Mouse (Mus musculus) neural tube, embryonic 15.5 days (tissue): ENCODE measurements around the gene Rtl10. TPM values are rescaled to one million over a fixed set of nuclear protein-coding genes. Genes with fewer than 3 reads are reported as not detected.

Experiments used
- ATAC-seq: fragments of 200-750 bp; cut with Nextera tagmentation; 2 replicates; pipeline ENCODE4 v1.8.0; 2017; ENCODE audit warnings: mild to moderate bottlenecking, moderate TSS enrichment, moderate library complexity; ENCODE audit not compliant: low FRiP score
- H3K27ac ChIP-seq: fragments of 300-500 bp; sonication (generic); replicated peaks from 2 replicates; pipeline ENCODE4 v1.5.1; 2015; ENCODE audit warnings: mild to moderate bottlenecking, inconsistent platforms
- H3K27me3 ChIP-seq: fragments of 300-500 bp; sonication (generic); replicated peaks from 2 replicates; pipeline ENCODE4 v1.6.1; 2015; ENCODE audit warnings: inconsistent platforms
- H3K36me3 ChIP-seq: fragments of 300-500 bp; sonication (generic); 2 replicates; pipeline ENCODE4 v1.6.1; 2015; ENCODE audit warnings: inconsistent platforms
- H3K4me1 ChIP-seq: fragments of 300-500 bp; sonication (generic); 2 replicates; pipeline ENCODE4 v1.6.1; 2015; ENCODE audit warnings: inconsistent platforms
- H3K4me2 ChIP-seq: fragments of 300-500 bp; sonication (generic); 2 replicates; pipeline ENCODE4 v1.6.1; 2015; ENCODE audit warnings: inconsistent platforms, mild to moderate bottlenecking, moderate library complexity
- H3K4me3 ChIP-seq: fragments of 300-500 bp; sonication (generic); replicated peaks from 2 replicates; pipeline ENCODE4 v1.5.1; 2015; ENCODE audit warnings: mild to moderate bottlenecking, inconsistent platforms
- H3K9ac ChIP-seq: fragments of 300-500 bp; sonication (generic); replicated peaks from 2 replicates; pipeline ENCODE4 v1.6.1; 2015; ENCODE audit warnings: mild to moderate bottlenecking, inconsistent platforms
- H3K9me3 ChIP-seq: fragments of 300-500 bp; sonication (generic); replicated peaks from 2 replicates; pipeline ENCODE4 v1.6.1; 2016; ENCODE audit warnings: inconsistent platforms
- WGBS: fragments of 180-500 bp; shearing (Covaris S2); methylation state at CpG from one replicate; pipeline ENCODE4 v1.1.7; 2015; ENCODE audit warnings: mixed read lengths; 5-methylcytosine and 5-hydroxymethylcytosine counted together
- polyA plus RNA-seq: library from polyadenylated mRNA; unstranded; fragments of >200 nt; fragmentation: Nextera tagmentation; extraction: Ambion mirVana; gene quantifications from 2 replicates; pipeline ENCODE4 v1.2.1, GENCODE M21; 2015

Gene Rtl10
- polyA plus RNA-seq, 1 experiment from 2014 or later, result 3.1 TPM

DNA sequence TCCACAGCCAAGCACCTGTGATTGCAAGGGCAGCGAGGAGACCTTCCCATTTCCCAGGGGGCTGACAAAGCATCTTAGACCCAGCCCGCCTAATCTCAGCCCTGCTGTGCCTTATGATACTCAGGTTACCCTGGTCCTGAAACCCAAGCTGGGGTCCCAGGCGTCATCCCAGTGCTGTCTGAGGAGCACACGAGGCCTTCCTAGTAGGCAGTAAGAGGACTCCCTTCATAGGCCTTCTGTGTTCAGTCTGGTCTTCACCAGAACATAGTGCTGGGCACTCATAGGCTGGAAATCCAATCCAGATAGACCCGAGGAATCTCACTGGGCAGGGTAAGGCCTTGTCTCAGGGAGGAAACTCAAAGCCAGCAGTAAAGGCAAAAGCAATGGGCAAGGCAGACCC, 14.9 kb upstream of the Rtl10 start:
- Histone ChIP-seq H3K9ac (no peak overlapping the region), H3K4me1 (peaks cover 6% of the 10 kb centered on the region; the same call in 1 of the 2 replicates), H3K4me2 (no peak overlapping the region), H3K4me3 (no peak overlapping the region), H3K9me3 (no peaks in the 10 kb centered on the region), H3K27ac (no peak overlapping the region), H3K36me3 (no peaks in the 10 kb centered on the region), H3K27me3 (no peaks in the 10 kb centered on the region)
- ATAC-seq, result no peak
- 67% methylated on average over 5 of the region's 5 CpGs for WGBS

DNA sequence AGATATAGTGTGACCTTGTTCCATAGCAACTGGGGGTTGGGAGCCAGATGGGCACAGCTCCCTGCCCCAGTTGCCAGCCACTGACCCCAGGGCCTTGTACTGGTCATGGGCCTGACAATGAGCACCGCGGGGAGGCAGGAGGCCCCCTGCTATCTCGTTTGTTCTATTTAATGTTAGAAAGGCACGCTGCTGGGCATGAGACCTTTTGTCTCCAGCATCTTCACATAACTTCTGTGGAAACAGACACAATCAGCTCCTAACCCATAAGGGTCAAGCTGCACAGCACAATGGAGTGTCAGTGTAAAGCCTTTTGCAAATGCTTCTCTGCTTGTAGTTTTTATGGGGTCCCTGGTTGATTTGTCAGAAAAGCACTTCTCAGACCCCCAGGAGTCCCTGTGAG, 14.3 kb upstream of the Rtl10 start:
- H3K4me1 ChIP-seq, result peaks cover 6% of the 10 kb centered on the region; the same call in 1 of the 2 replicates
- WGBS, result 10% methylated on average over 4 of the region's 4 CpGs

DNA sequence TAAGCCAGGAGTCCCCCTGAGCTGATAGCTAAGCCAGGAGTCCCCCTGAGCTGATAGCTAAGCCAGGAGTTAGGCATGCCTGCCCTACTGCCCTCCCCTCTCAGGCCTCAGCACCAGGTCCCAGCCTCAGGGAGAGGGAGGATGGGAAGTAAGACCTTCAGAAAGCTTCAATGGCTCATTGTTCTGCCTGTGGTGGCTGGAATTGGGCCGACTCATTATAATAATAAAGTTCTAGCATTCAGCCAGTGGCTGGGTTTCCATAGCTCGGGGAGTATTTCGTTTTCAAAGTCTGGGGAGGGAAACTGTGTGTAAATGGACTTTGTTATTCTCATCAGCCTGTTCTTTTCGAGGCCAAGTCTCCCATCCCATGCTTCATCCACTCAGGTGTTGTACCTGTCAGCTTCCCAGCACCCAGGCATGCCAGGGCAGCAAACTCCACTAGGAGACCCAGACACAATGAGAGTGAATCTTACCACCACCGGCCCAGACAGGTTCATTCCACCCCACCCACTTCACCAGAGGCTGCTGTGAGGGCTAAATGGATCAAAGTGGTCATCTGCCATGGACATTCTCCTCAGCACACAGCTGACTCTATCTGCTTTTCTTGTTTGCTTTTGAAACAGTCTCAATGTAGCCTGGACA, 13.8 kb upstream of the Rtl10 start:
- ATAC-seq, result no peak

More for the DNA sequence above, 14.3 kb upstream of the Rtl10 start:
- Histone ChIP-seq H3K9ac (no peak overlapping the region), H3K27me3 (no peaks in the 10 kb centered on the region), H3K27ac (no peak overlapping the region), H3K36me3 (no peaks in the 10 kb centered on the region), H3K4me3 (no peak overlapping the region), H3K9me3 (no peaks in the 10 kb centered on the region), H3K4me2 (no peak overlapping the region)
- ATAC-seq, result no peak

DNA sequence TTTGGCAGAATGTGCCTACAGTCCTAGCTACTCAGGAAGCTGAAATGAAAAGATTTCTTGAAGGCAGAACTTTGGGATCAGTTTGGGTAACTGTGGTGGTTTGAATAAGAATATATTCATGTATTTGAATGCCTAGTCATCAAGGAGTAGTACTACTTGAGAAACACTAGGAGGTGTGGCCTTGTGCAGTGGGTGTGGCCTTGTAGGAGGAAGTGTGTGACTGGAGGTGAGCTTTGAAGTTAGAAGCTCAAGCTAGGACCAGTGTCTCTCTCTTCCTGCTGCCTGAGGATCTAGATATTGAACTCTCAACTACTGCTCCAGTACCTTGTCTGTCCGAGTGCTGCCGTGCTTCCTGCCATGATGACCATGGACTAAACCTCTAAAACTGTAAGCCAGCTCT, 12.6 kb upstream of the Rtl10 start:
- Histone ChIP-seq H3K4me1 (peaks cover 6% of the 10 kb centered on the region; the same call in 1 of the 2 replicates), H3K4me2 (no peak overlapping the region), H3K9ac (no peak overlapping the region), H3K4me3 (no peak overlapping the region), H3K27me3 (no peaks in the 10 kb centered on the region), H3K9me3 (no peaks in the 10 kb centered on the region), H3K27ac (no peak overlapping the region), H3K36me3 (no peaks in the 10 kb centered on the region)
- WGBS, result 100% methylated on average over 2 of the region's 2 CpGs
- ATAC-seq, result no peak

More for the DNA sequence above, 13.8 kb upstream of the Rtl10 start:
- Histone ChIP-seq H3K36me3 (no peaks in the 10 kb centered on the region), H3K27ac (no peak overlapping the region), H3K4me2 (no peak overlapping the region), H3K27me3 (no peaks in the 10 kb centered on the region), H3K9me3 (no peaks in the 10 kb centered on the region), H3K9ac (no peak overlapping the region), H3K4me3 (no peak overlapping the region), H3K4me1 (peaks cover 6% of the 10 kb centered on the region; the same call in 1 of the 2 replicates)
- WGBS, result 32% methylated on average over 5 of the region's 5 CpGs

DNA sequence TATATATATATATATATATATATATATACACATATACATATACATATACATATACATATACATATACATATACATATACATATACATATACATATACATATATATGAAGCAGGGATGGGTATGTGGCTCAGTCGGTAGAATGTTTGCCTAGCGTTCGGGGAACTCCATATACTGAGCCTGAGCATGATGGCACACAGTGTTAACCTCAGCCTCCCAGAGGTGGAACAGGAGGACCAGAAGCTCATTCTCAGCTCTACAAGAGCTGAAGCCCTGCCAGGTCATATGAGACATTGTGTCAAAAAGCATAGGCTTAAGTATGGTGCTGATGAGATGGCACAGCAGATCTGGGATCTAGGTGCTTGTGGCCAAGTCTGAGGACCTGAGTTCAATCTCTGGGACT, 8.4 kb upstream of the Rtl10 start:
- no peaks in the 10 kb centered on the region for H3K9me3 ChIP-seq
- no peak overlapping the region for H3K4me2 ChIP-seq
- no peaks in the 10 kb centered on the region for H3K27me3 ChIP-seq
- ATAC-seq, result no peak
- H3K4me1 ChIP-seq, result no peaks in the 10 kb centered on the region
- H3K36me3 ChIP-seq, result no peaks in the 10 kb centered on the region
- no peak overlapping the region for H3K27ac ChIP-seq
- WGBS, result 97% methylated on average over 3 of the region's 3 CpGs
- no peak overlapping the region for H3K9ac ChIP-seq
- H3K4me3 ChIP-seq, result no peak overlapping the region

DNA sequence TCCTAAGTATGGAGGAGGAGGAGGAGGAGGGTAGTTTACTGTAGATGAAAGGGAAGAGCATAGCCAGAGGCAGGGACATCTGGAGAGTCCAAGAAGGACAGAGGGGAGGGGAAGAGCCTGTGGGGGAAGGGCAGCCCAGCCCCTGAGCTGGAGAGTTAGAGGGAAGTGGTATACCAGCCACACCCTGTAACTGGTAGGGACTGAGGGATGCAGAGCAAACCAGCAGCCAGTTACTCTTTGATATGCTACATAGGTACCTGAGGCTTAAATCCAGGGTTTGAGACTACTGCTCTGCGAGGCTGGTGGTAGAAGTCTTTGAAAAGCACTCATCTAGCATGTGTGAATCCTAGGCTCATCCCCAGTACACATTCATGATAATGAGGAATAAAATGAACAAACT, 7.8 kb upstream of the Rtl10 start:
- Histone ChIP-seq H3K9ac (no peak overlapping the region), H3K4me2 (no peak overlapping the region), H3K4me1 (no peaks in the 10 kb centered on the region), H3K9me3 (no peaks in the 10 kb centered on the region), H3K36me3 (no peaks in the 10 kb centered on the region), H3K27me3 (no peaks in the 10 kb centered on the region), H3K4me3 (no peak overlapping the region), H3K27ac (no peak overlapping the region)
- WGBS, result 53% methylated on average over 1 of the region's 1 CpGs
- ATAC-seq, result no peak

DNA sequence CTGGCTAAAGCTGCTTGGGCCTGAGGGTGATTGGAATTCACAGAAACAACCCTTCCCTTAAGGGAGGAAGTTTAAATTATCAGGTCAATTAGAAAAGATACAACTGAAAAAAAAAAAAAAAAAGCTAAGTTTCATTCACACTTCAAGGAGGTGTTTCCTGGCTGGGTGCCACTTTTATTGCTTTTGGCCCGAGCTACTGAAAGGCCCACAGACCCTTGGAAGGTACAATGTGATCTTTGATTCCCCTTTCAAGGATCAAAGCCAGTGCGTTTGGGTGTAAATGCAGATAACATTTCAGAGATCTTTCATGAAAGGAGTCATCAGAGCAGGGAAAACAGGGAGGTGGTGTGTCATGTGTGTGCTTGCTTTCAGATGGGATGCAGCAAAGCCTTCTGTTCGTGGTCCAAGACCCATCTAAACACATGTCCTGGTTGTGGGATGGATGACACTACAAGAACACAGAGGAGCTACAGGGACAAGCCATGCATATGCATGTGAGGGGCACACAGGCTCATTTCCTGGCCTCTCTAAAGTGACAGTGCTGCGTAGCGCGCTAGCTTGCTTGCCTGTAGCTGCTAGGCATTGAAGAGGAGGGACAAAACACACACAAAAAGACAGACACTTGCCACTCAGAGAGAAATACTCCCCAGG, 711 bp upstream of the Rtl10 start:
- WGBS, result 4% methylated on average over 6 of the region's 6 CpGs
- no peaks in the 10 kb centered on the region for H3K27me3 ChIP-seq
- peaks cover 30% of the 10 kb centered on the region for H3K4me1 ChIP-seq
- H3K4me3 ChIP-seq, result peak overlapping the region; percentile 75
- H3K9me3 ChIP-seq, result no peaks in the 10 kb centered on the region
- H3K9ac ChIP-seq, result peak overlapping the region; percentile 82
- peak overlapping the region; percentile 89 for H3K4me2 ChIP-seq
- H3K27ac ChIP-seq, result peak overlapping the region; percentile 94
- ATAC-seq, result peak; percentile 72
- peaks cover 15% of the 10 kb centered on the region for H3K36me3 ChIP-seq

DNA sequence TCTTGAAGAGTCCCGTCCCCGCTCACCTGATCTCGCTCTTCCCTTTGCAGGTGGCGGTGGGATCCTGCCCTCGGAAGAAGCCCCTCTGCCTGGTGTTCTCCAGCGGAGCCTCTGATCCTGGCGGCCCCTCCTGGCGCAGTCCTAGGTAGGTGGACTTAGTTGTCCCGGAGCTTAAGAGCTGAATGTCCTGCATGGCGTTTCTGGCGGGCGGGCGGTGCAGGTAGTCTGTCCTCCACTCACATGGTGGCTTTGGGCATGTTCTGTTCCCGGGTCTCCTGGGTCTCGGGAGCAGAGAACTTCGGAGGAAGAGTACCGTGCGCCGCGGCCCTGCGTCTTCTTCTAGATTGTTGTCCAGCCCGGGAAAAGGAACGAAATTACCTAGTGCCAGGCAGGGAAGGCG, 295 bp downstream of the Rtl10 start:
- Histone ChIP-seq H3K4me1 (peaks cover 30% of the 10 kb centered on the region), H3K4me2 (peak overlapping the region; percentile 89), H3K9me3 (no peaks in the 10 kb centered on the region), H3K27me3 (no peaks in the 10 kb centered on the region), H3K27ac (peak overlapping the region; percentile 80), H3K4me3 (peak overlapping the region; percentile 75), H3K36me3 (peaks cover 19% of the 10 kb centered on the region), H3K9ac (peak overlapping the region; percentile 82)
- no peak for ATAC-seq
- 0% methylated on average over 24 of the region's 24 CpGs for WGBS

DNA sequence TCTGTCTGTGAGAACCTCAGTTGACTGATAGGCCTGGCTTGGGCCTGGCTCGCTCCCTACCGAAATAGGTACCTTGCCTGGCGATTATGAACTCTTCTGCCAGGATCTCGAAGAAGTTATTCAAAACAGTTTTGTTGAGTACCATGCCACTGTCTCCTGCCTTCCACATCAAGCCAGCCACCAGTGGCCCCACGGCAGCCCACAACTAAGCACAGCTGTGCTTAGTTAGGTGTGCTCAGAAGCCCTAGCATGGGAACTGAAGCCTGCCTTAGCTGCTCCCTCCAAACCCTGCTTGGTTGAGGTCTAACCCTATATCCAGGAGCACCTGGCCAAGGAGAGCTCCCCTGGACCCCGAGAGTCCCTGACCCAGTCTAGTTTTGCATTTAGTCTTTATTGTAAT, 2.8 kb downstream of the Rtl10 start:
- Histone ChIP-seq H3K9ac (no peak overlapping the region), H3K4me2 (no peak overlapping the region), H3K4me1 (peaks cover 30% of the 10 kb centered on the region), H3K9me3 (no peaks in the 10 kb centered on the region), H3K36me3 (peaks cover 26% of the 10 kb centered on the region), H3K27me3 (no peaks in the 10 kb centered on the region), H3K4me3 (no peak overlapping the region), H3K27ac (no peak overlapping the region)
- WGBS, result 98% methylated on average over 6 of the region's 6 CpGs
- ATAC-seq, result no peak

DNA sequence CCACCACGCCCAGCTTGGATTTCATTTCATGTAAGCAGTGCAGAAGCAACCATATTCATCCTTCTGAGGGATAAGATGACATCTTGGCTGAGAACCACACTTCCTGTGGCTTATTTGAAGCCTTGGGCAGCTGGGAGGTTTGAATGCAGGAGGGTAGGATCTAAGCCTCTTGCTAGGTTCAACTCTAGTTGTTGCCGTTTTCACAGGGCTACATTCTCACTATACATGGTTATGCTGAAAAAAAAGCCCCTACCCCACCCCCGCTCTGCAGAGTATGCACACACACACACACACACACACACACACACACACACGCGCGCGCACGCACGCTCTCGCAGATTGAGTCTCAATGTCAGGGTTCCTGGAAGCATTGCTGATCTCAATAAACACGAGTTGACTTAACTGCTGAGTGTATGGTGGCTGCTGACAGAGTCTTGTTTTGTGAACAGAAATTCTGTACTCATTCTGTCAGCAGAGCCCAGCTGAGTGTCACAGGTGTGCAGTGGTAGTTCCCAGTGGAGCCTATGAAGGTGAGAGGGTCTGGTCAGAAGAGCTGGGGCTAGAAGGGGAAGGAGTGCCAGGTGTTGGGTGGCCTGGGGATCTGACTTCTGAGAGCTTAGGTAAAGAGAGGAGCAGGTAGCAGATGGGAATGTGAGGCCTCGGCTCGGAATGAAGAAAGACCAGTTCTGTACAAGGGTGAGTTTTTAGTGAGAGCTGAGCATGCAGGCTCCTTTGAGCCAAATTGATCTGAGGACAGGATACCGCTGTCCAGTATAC, 5.1 kb downstream of the Rtl10 start:
- peaks cover 26% of the 10 kb centered on the region for H3K36me3 ChIP-seq
- no peak overlapping the region for H3K4me3 ChIP-seq
- ATAC-seq, result no peak
- H3K27ac ChIP-seq, result no peak overlapping the region
- no peaks in the 10 kb centered on the region for H3K27me3 ChIP-seq
- H3K9me3 ChIP-seq, result no peaks in the 10 kb centered on the region
- WGBS, result 96% methylated on average over 14 of the region's 14 CpGs
- peaks cover 20% of the 10 kb centered on the region for H3K4me1 ChIP-seq
- no peak overlapping the region for H3K9ac ChIP-seq
- no peak overlapping the region for H3K4me2 ChIP-seq

DNA sequence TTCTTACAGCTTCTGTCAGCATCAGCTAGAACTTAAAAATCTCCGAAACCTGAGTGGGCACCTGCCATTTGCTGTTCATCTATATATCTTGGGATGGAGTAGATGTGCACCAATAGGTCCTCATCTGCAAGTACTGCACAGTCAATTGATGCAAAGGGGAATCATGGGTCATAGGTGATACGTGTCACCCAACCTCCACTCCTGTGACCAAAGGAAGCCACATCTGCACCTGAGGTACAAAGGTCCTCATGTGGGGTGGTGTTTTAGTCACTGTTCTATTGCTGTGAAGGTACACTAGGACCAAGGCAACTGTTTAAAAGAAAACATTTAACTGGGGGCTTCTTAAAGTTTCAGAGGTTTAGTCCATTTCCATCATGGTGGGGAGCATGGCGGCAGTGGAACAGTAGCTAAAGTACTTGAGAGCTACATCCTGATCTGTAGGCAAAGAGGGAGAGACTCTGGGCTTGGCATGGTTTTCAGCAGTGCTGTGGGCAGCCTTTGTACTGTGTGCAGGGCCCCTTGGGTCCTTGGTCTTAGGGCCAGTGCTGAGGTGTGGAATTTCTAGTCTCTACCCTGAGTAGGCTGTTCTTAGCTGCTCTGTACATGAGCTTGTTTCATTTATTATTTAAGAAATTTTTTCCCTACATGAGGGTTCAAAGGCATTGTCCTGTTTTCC, 8.0 kb downstream of the Rtl10 start:
- H3K4me3 ChIP-seq, result no peak overlapping the region
- no peak for ATAC-seq
- 96% methylated on average over 3 of the region's 3 CpGs for WGBS

More for the DNA sequence above, 8.0 kb downstream of the Rtl10 start:
- no peak overlapping the region for H3K27ac ChIP-seq
- H3K9ac ChIP-seq, result no peak overlapping the region
- peaks cover 18% of the 10 kb centered on the region for H3K36me3 ChIP-seq
- H3K9me3 ChIP-seq, result no peaks in the 10 kb centered on the region
- H3K27me3 ChIP-seq, result no peaks in the 10 kb centered on the region
- H3K4me2 ChIP-seq, result no peak overlapping the region
- H3K4me1 ChIP-seq, result no peaks in the 10 kb centered on the region
